Mouse (Mus musculus) stomach, postnatal 0 days (tissue): ENCODE measurements at regions not wholly inside any gene's neighbourhood (a gene's known extent, or its start where the extent isn't known, plus 50 kb on each side); places are given as distances from the start of the nearest gene placed in this dataset.

Experiments used
- CTCF ChIP-seq: IDR thresholded peaks from 2 replicates; pipeline ENCODE4 v1.5.1; 2016; ENCODE audit warnings: antibody characterized with exemption, low read depth, mild to moderate bottlenecking, moderate library complexity
- EP300 ChIP-seq: optimal IDR thresholded peaks from 2 replicates; pipeline ENCODE3; 2016; ENCODE audit warnings: antibody characterized with exemption

- TF ChIP-seq CTCF = no peak
- no peak for TF ChIP-seq EP300
Observed at GRCm38 (mm10) chr8:39705843-39706242, 969.0 kb upstream of the Adam24 start.
